Mouse (Mus musculus) c-Kit-negative CD71-positive TER-119-positive erythroid progenitor cells, embryonic 14.5 days (primary cell): Measurements from ENCODE around the gene Samd14.
"Not testable (repeated sequence)": the region's sequence is repeated elsewhere in the genome, so short reads cannot be mapped to it uniquely, and the experiment has no call there.

Source experiments
- DNase-seq: peaks from one replicate; pipeline ENCODE4 v3.0.0-alpha.2; 2013; ENCODE audit warnings: low read depth, low spot score

Samd14 gene

DNA sequence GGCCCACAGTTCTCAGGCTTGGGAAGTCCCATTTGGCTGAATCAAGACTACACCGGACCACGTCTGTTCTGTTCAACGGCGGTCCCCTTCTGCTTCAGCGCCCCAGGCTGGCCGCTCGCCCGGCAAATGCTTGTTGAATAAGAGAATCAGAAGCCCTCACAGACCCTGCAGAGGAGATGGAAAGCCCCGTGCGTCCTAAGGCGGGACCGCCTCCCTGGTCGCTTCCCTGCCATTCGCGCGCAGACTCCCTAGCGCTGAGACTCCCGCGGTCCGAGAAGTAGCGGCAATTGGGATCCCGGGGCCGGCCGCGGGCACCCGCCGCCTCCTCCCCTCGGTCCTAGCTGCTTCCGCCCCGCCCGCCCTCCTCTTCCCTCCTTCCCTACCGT lies at the start of gene Samd14:
Samd14 (plus strand) TSS at position 251 of the 386 bp plus-strand sequence.
- DNase-seq, result no peak

DNA sequence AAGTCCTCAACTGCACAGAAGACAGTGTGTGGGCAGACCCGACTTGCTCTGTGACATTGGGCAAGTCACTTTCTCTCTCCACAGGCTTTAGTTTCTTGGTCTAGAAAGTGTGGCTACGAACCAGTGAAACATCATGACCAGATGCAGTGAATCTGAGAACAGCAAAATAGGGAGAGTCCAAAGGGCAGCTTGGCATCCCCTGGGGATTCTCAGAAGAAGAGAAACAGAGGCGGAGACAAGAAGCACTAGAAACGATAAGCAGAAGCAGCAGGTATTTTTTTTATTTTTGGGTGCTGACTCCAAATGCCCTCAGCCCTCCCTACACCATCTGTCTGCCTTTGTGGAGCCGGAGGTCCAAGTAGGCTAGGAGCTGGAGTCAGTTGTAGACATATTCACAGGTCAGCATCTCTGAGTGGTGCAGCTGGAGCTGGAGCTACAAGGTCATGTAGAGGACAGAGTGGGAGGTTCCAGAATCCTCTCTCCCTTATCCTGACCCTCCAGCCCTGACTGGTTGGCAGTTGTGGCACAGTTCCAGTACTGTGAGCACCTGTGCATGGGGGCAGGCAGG lies 47.1 kb upstream of the Samd14 start:
- DNase-seq, result no peak

- no peak for DNase-seq
Measured at GRCm38 (mm10) chr11:94967419-94967818, 42.3 kb upstream of the Samd14 start, which contains the start of gene Hils1. Hils1 (plus strand) TSS chr11:94967593.

GRCm38 (mm10) chr11:94968187-94968586 lies 41.5 kb upstream of the Samd14 start:
- DNase-seq, result no peak

GRCm38 (mm10) chr11:94969709-94970108 lies 40.0 kb upstream of the Samd14 start:
- not testable (repeated sequence) for DNase-seq

DNA sequence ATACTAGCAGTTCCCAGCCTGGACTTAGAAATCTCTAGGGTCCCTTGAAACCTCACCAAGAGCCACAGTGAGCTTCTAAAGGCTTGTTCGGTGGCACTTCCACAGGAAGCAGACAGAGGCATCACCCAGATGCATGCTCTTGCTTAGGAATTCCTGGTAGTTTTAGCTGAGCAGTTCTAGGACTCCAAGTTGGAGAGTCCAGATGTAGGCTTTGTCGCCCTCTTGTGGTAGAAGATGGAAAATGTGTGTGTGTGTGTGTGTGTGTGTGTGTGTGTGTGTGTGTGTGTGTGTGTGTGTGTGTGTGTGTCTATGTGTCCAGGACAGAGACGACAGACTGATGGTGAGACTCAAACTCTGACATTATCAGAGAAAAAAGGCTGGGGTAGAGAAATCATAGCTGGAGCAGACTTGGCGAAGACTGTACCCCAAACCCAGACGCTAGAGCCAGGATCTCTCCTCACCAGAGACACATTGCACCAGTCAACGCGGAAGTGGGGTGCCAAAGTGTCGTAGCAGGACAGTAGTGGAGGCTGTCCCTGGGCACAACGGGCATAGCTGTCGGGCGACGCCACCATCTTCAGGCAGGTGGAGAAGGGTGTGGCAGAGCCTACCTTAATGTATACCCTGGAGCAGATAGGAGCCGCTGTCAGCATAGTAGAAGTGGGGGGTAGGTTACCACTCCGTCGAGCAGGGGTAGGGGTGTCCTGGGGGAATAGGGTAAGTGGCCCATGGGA lies 39.3 kb upstream of the Samd14 start:
- DNase-seq, result peak; percentile 55

DNA sequence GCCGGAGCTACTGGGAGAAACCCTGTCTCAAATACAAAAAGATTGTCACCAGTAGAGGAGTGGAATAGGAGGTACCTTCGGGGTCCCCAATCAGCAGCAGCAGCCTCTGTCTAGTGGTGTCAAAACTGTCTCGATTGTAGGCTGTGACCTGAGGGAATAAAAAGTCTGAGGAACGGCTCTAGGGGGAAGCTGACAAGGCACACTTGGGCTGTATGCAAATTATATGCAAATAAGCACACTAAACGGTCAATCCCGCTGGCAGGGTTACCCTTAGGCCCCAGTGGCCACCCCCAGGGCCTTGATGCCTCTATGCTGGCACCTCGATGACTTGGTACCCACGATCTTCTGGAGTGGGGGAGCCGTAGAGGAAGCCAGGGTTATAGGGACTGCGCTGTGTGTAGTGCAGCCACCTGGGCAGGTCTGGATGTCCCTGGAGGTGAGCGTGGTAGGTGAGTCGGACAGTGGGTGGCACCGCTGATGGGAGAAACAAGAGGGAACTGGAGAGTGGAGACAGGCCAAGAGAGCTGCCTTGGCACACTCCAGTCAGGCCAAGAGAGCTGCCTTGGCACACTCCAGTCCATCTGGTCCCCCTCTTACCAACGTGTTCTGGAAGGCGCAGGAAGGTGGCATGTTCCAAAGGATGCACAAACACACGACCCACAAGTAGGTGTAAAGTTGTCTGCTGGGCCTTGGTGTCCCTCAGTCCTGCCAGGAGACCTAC lies 37.6 kb upstream of the Samd14 start:
- no peak for DNase-seq

GRCm38 (mm10) chr11:94972887-94973286 lies 36.8 kb upstream of the Samd14 start:
- DNase-seq, result no peak

- no peak for DNase-seq
Measured at GRCm38 (mm10) chr11:94973313-94973712, 36.4 kb upstream of the Samd14 start.

GRCm38 (mm10) chr11:94974951-94975350 lies 34.7 kb upstream of the Samd14 start:
- no peak for DNase-seq

GRCm38 (mm10) chr11:94976199-94976598 lies 33.5 kb upstream of the Samd14 start, which contains the start of gene Sgca:
Sgca (minus strand) TSS chr11:94976327.
- no peak for DNase-seq

DNA sequence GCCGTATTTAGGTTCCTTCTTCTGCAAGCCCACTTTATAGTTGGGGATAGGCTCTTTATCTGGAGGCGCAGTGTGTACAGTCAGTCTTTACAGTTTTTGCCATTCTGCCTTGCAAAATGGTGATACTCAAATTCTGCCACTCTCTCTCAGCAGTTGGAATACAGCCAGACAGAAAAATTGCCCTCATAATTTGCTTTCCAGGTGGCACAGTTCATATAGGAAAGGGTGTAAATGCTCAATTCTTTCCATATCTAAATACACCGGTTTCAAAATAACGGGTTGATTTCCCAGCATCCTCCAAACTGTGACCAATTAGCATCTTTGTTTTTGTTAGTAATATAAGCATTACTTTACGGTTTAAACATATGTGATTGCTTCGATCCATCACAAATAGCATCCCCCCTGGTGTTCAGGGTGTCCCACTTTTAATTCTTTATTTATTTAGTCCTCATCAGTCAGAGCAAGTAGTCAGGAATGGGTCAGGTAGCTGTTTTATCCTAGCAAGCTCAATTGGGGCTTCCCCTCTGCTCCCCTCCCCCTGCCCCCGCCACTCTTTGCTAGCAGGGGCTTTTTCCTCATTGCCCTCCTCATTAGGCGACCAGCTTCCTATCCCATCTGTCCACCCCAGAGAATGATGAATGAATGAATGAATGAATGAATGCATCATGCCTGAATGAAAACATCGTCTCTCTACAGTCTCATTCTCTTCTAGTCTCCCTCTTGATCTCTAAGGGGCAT lies 31.3 kb upstream of the Samd14 start:
- no peak for DNase-seq

- DNase-seq, result peak; percentile 93
Measured at GRCm38 (mm10) chr11:94978947-94979346, 30.7 kb upstream of the Samd14 start.

- no peak for DNase-seq
Measured at GRCm38 (mm10) chr11:94979462-94980179, 30.1 kb upstream of the Samd14 start.

- no peak for DNase-seq
Measured at GRCm38 (mm10) chr11:94985140-94985539, 24.5 kb upstream of the Samd14 start.

DNA sequence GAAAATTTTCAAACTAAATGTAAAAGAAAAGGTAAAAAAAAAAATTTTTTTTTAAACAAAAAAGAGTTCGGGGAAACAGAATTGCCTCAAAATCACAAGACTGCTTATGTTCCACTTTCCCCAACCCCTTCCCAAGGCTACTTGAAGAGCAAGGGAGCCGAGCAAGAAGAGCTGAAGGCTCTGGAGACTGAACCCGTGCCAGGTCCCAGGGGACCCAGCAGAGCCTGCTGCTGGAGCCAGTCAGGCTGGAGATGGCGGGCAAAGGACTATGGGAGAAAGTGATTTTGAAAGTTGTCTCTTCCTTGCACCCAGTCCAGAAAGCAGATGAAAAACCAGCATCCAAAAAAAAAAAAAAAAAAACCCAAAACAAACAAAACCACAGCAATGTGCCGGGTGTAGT lies 23.9 kb upstream of the Samd14 start:
- DNase-seq, result no peak

GRCm38 (mm10) chr11:94986435-94986834 lies 23.2 kb upstream of the Samd14 start:
- no peak for DNase-seq

DNA sequence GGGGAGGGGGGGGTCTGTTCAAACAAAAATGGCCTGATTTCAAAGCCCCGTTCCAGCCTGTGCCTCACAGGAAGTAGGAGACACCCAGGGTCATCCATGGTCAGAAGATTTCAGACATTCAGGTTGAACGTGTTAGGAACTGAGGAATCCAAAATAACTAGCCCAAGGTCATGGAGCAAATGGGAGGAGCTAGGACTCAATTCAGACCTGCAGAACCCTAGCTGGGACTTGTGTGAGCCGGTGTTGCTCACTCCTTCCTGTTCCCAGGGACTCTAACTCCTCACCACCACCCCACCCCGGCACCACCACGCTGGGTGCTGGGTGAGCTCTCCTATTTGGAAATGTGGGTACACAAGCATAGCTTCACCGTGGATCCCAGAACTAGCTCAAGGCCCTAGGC lies 22.3 kb upstream of the Samd14 start:
- no peak for DNase-seq

- DNase-seq, result no peak
Measured at GRCm38 (mm10) chr11:94987851-94988250, 21.8 kb upstream of the Samd14 start.

DNA sequence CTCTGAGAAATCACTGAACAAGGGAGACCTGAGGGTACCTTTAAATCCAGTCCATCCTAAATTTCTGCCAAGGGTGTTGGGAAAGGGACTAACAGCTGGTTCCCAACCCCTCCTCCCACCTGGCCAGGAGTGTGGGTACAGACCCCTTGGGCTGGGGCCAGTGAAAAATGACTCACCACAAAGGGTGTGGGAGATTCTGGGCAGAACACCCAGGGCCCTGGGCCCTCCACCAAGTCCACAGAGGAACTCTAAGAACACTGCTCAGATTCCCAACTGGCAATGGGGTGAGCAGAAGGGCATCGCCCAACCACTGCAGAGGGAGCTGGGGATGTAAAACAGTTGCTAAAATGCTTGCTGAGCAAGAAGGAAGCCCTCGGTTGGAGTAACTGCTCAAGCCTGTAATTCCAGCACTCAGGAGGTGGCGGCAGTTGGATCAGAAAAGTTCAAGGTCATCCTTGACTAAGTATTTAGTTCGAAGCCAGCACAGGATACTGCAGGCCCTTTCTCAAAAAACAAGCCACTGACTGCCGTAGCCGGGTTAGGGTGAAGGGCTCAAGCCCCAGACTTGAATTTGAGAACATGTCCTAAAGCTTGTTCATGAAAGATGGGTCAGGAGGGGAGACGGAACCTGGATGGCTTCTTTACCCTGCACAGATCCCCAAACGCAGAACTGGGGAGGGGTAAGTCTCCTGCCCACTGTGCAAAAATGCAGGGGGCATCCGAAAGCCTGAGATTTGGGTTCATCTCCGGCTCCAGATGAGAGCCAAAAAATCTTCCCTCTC lies 20.7 kb upstream of the Samd14 start:
- DNase-seq, result no peak
